Mouse (Mus musculus): ENCODE results near the gene Cdc42bpg.

GRCm38 (mm10) chr19:6281122-6282020, 24.9 kb upstream of the Cdc42bpg start:
- TF ChIP-seq CTCF (IDR thresholded peaks at IDR 0.05; ENCODE audit: low read depth, low read length) (no peak), POLR2A (IDR thresholded peaks at IDR 0.05; ENCODE audit: borderline replicate concordance, low read depth, low read length) (no peak)
